Mouse (Mus musculus) testis, postnatal 10 days (tissue): ENCODE results near the gene Pnpla7.

Experiments used
- DNase-seq: peaks from one replicate; pipeline ENCODE4 v3.0.0; 2021; ENCODE audit warnings: low spot score

The Pnpla7 gene

DNA sequence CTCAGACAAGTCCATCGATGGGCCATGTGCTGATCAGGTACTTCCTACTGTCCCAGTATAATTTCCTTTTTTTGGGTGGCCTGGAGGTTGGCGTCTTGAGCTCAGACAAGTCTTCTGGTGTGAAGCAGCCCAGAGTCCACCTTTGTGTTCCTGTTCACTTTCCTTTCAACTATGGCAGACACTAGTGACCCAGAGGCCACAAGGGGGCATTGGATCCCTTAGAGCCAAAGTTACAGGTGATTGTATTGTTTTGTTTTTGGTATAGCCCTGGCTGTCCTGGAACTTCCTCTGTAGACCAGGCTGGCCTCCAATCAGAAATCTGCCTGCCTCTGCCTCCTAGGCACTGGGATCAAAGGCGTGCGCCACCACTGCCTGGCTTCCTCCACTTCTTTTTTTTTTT is 96.6 kb downstream of the Pnpla7 start:
- DNase-seq = no peak

DNA sequence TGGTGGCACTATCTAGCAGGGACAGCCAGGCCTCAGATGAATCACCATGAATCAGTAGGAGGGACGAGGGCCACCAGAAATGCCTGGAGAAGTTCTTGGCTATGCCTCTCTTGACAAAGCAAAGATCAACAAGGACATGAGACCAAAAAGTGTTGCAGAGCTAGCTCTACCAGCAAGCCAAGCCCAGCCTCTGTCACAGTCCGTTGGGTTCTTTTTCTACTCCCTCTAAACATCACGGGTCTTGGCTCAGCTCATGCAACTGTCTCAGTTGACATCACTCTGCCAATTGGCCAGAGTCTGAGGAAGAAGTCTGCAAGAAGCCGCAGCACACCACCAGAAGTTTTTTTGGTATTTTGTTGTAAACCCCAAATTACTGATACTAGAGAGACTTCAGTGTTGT is 99.7 kb downstream of the Pnpla7 start:
- DNase-seq = no peak

GRCm38 (mm10) chr2:25078967-25079366 is 103.1 kb downstream of the Pnpla7 start:
- DNase-seq = no peak

DNA sequence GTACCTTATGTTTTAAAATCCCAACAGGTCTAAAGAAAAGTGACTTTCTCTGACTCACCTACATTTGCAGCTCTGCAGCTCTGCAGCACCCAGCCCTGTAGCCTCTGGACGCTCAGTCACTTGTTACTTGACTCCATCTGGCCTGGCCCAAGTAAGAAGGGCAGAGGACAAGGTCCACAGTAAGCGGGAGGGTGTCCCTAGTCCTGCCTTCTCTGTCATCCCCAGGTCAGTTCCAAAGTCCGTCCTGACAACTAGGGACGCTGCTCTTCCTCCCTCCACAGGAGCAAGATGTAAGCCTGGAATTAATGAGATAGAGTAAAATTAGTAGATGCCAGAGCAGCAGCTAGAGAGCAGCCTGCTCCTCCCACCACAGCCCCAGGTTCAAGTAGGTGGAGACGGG is 104.2 kb downstream of the Pnpla7 start, which contains the start of gene Entpd8:
TSS of gene Entpd8 (plus strand) at position 229 of the 400 bp plus-strand sequence.
- DNase-seq = no peak

DNA sequence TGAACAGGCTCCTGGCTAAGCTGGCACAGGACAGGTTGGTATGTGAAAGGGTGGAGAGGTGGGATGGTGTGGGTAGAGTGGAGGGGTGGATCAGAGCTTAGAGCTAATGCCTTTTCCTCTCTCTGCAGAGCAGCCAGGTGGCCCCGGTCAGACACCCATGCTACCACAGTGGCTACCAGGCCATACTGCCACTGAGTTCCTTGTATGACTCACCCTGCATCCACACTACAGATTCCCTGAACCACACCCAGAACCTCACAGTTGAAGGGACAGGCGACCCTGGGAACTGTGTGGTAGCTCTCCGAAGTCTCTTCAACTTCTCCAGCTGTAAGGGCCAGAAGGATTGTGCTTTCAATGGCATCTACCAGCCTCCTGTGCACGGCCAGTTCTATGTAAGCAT is 107.9 kb downstream of the Pnpla7 start:
- no peak for DNase-seq

DNA sequence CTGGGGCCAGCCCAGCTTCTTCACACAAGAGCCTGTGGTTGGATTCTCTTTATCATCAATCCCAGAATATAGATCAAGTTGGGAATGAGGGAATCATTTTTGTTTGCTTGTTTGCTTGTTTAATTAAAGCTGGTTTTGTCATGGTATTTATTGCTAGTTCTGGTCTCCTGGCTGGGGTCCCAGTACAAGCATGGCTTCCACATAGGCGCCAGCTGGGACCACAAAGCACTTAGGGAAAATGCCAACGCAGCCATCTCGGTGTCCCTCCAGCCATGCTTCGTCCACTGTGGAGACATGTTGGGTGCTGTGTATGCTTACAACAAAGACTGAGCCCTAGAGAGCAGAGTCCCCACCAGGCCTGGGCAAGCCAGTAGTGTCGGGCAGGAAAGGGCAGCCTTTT is 109.7 kb downstream of the Pnpla7 start:
- DNase-seq = no peak

DNA sequence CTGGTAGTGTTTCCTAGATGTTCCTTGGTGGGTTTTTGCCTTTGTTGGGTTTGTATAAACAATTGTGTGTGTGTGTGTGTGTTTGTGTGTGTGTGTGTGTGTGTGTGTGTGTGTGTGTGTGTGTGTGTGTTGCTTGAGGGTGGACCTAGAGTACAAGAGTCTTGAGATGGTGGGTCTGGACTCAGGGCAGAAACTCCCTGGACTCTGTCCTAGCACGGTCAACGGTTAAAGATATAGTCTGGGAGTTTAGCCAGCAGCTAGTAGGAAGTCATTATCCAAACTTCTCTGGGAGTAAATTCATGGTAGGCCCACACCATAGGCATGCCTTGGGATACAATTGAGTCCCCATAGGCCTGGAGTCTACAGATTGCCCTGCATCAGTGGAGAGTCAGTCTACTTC is 112.0 kb downstream of the Pnpla7 start:
- no peak for DNase-seq

DNA sequence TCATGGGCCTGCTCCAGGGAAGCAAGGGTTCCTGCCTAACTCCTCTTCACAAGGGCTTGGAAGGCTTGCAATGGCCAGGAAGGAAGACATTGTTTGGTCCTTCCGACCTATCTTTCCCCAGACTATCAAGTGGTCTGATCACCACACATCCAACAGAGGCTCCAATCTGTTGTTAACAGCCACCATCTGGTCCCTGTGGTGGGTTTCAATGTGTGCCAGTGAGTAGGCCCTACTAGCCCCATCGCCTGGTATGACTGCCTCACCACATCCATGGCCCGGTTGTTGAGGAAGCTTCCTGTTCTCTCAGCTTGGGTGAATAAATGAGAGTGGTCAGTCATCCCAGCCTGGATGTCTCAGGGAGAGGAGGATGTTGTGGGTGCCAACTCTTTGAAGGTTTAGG is 112.8 kb downstream of the Pnpla7 start:
- DNase-seq = no peak

DNA sequence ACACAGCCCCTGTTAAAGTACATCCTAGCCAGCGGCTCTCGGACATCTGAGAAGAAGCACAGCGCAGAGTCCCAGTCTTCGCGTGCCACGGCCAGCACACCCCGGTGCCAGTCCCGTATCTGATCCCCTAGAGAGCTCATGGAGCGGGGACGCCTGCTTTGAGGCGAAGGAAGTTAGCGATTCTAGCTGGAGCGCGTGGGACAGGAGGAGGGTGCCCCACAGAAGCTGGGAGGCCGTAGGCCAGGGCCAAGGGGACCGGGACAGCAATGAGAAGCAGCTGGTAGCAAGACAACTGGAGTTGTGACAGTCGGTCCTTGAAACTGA is 118.9 kb downstream of the Pnpla7 start:
- DNase-seq = no peak

GRCm38 (mm10) chr2:25095109-25095850 is 119.4 kb downstream of the Pnpla7 start, which contains the start of gene Noxa1:
Gene Noxa1, minus strand, starts transcription at chr2:25095149.
- no peak for DNase-seq

DNA sequence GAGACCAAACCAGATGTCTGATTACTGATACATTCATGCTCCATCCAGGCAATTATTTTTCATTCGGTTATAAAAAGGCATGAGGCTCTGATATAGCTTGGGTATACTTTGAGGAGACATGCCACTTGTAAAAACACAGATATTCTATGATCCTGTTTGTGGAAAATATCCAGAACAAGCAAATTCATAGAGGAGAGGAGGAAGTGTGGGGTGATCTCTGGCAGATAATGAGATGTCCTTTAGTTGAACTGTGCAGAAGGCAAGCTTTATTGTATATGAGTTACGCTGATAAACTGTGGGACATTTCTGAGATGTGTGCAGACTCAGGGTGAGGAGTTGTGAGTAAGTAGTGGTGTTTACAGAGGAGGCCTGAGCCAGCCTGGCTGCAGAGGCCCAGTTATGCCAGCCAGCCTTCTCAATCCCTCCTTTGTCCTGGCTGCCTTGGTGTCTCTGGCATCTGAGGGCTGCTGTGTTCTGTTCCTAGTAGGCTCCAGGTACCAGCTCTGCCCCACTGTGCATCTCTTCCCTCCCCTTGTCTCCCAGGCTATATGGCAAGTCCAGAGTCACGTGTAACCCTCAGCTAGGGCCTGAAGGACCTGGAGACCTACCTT is 122.3 kb downstream of the Pnpla7 start:
- DNase-seq = no peak

DNA sequence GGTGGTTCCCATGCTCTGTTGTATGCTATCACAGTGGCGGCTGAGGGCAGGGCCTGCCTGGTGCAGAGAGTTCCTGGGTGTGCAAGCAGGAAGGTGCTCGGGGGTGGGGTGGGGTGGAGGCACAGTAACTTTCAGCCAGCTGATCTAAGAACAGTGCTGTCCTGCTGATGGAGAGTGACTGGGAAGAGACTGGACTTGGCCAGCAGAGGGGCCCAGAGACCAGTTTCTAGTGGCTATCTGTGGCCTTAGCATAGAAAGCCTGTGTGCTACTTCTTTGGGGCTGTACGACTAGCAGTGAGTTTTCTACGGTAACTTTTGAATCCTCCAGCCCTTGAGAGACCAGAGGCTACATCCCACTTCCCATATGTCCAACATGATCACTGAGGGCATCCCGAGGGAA is 123.1 kb downstream of the Pnpla7 start:
- peak; percentile 70 for DNase-seq

DNA sequence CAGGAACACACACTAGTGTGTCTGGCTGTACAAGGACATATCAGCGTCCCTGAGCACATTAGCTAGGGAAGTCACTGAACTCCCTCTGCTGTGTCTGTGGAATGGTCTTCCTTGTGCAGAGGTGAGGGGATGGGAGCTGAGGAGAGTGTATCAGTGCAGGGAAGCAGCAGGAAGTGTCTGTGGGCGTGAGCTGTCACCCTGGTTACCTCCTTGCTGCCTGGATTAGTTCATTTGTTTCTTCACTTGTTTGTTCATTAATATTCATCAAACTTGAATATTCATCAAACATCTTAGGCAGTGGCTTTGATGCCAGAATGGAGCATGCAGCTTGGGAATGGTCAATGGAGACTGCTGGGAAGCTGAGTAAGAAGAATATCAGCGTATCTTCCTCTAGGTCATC is 123.9 kb downstream of the Pnpla7 start:
- no peak for DNase-seq
